Mouse (Mus musculus) hindbrain, embryonic 10.5 days (tissue): ENCODE results near the gene Dnah2. TPM values are rescaled to one million over a fixed set of nuclear protein-coding genes. Genes with fewer than 3 reads are reported as not detected.
A peak's percentile ranks its signal among the peaks of the same experiment; 100 is the strongest.

Source experiments
- DNase-seq: peaks from one replicate; pipeline ENCODE4 v3.0.0-alpha.2; 2017; ENCODE audit warnings: low spot score
- H3K27ac ChIP-seq: fragments of 300-500 bp; sonication (generic); 2 replicates; pipeline ENCODE4 v1.5.1; 2016; ENCODE audit warnings: mild to moderate bottlenecking, moderate library complexity
- H3K27me3 ChIP-seq: fragments of 300-500 bp; sonication (generic); 2 replicates; pipeline ENCODE4 v1.6.1; 2016; ENCODE audit warnings: mild to moderate bottlenecking; ENCODE audit not compliant: poor library complexity, insufficient read depth, severe bottlenecking
- H3K36me3 ChIP-seq: fragments of 300-500 bp; sonication (generic); 2 replicates; pipeline ENCODE4 v1.6.1; 2016; ENCODE audit warnings: mild to moderate bottlenecking, moderate library complexity
- H3K4me1 ChIP-seq: fragments of 300-500 bp; sonication (generic); replicated peaks from 2 replicates; pipeline ENCODE4 v1.6.1; 2016; ENCODE audit warnings: mild to moderate bottlenecking
- H3K4me3 ChIP-seq: fragments of 300-500 bp; sonication (generic); 2 replicates; pipeline ENCODE4 v1.5.1; 2016; ENCODE audit warnings: mild to moderate bottlenecking, moderate library complexity
- H3K9me3 ChIP-seq: fragments of 300-500 bp; sonication (generic); 2 replicates; pipeline ENCODE4 v1.6.1; 2016; ENCODE audit warnings: mild to moderate bottlenecking, moderate library complexity
- WGBS: fragments of 180-500 bp; shearing (Covaris S2); methylation state at CpG from one replicate; pipeline ENCODE4 v1.1.7; 2016; 5-methylcytosine and 5-hydroxymethylcytosine counted together
- polyA plus RNA-seq: library from polyadenylated mRNA; unstranded; fragments of >200 nt; fragmentation: Nextera tagmentation; extraction: Ambion mirVana; gene quantifications from 2 replicates; pipeline ENCODE4 v1.2.1, GENCODE M21; 2016

The Dnah2 gene
- polyA plus RNA-seq, 1 experiment from 2014 or later: 2.6 TPM

DNA sequence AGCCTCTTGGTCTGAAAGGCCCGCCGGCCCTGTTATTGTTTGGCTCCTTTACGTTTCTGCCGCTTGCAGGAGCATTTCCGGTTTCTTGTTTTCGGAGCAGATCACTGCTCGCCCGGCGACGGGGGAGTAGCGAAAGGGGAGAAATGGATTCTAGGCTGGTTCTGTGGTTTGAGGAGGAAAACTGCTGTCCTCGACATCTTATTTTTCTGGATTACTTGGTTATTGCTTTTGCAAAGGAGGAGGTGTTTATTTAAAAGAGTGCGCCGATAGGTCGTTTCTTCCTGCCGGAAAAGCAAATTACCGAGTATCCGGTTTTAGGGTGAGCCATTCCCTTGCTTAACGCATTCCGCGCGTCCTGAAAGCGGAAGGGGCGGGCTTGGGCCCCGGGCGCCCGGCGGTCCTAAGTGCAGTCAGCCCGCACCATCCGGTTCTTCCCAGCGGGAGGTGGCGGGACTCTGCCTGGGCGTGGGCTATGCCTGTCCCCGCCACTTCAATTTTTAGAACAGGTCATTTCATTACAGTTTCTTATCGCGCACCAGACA, 32.3 kb upstream of the Dnah2 start:
- no peaks in the 10 kb centered on the region for H3K27me3 ChIP-seq
- peak overlapping the region; percentile 95 for H3K27ac ChIP-seq
- H3K4me3 ChIP-seq: peak overlapping the region; percentile 92
- peaks cover 48% of the 10 kb centered on the region for H3K4me1 ChIP-seq
- DNase-seq: peak; percentile 93
- no peaks in the 10 kb centered on the region for H3K9me3 ChIP-seq
- under 1% methylated on average over 36 of the region's 36 CpGs for WGBS
- H3K36me3 ChIP-seq: peaks cover 40% of the 10 kb centered on the region

DNA sequence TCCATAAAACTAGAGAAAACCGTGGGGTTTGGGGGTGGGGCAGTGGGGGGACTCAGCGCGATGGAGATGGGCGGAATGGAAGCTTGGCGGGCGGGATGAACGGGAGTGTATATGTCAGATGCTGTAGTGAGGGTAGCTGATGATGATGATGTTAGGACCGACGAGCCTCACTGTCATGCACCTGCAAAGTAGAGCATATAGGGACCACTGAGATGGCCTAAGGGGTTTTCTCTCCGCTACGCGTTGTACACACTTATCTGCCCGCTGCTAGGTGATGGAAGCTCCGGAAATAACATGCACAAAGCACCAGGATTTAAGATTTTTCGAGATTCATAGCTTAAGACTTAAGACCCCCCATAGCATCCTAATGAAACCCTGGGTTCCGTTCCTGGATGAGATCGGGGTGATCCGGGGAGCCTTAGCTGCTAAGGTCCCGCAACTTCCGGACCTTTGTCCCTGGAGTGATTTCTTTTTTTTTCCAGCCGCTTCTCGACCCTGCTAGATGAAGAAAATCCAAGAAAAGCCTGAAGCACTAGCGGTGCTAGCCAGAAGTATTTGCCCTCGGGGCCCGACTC, 31.7 kb upstream of the Dnah2 start:
- DNase-seq: no peak

GRCm38 (mm10) chr11:69580091-69580514, 31.2 kb upstream of the Dnah2 start, which contains the start of the genes Wrap53 and Trp53:
Wrap53 (minus strand) TSS chr11:69580255.
Trp53 (plus strand) TSS chr11:69580359.
- H3K36me3 ChIP-seq: peaks cover 45% of the 10 kb centered on the region

More for the DNA sequence above, 31.7 kb upstream of the Dnah2 start:
- WGBS: under 1% methylated on average over 25 of the region's 25 CpGs
- Histone ChIP-seq H3K36me3 (peaks cover 40% of the 10 kb centered on the region), H3K9me3 (no peaks in the 10 kb centered on the region), H3K27ac (peak overlapping the region; percentile 95), H3K27me3 (no peaks in the 10 kb centered on the region), H3K4me3 (peak overlapping the region; percentile 92), H3K4me1 (peaks cover 52% of the 10 kb centered on the region)

DNA sequence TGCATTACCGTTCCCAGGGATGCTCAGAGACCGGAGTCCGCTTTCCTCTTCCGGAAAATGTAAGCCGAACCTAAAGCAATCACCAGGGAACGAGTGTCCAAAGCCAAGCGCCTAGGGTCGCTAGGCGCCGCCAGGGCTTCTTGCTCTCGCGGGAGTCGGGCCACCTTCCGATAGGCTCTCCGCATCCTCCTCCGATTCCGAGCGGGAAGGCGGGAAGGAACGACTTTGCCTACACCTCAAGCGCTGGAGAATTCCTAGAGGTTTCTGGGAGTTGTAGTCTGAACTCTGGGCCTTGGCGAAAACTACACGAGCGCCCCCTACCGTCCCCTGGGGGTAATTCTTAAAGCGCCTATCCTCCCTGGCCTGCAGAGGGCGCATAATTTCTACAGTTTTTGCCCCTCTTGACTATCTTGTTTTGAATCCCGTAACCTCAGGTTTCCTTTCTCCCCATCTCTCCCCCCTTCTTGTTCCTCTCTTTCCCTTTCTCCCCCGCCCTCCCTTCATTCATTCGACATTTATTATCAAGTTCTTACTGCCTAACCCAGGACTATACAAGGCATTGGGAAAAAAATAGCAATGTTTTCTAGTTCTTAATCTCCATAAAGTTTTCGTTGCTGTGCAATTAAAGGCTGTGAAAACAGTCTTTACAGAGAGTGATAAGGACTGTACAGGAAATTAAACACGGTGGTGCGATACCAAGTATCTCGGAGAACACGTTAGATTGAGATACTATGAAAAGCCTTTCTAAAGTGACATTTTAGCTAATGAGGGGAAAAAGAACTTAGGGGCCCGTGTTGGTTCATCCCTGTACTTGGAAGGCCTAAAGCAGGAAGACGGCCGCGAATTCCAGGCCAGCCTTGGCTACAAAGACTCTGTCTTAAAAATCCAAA, 30.5 kb upstream of the Dnah2 start:
- DNase-seq: peak; percentile 99
- Histone ChIP-seq H3K9me3 (no peaks in the 10 kb centered on the region), H3K27me3 (no peaks in the 10 kb centered on the region), H3K4me1 (peaks cover 63% of the 10 kb centered on the region), H3K27ac (peak overlapping the region; percentile 95), H3K36me3 (peaks cover 46% of the 10 kb centered on the region), H3K4me3 (peak overlapping the region; percentile 92)
- WGBS: 3% methylated on average over 39 of the region's 39 CpGs

More at GRCm38 (mm10) chr11:69580091-69580514, 31.2 kb upstream of the Dnah2 start, which contains the start of the genes Wrap53 and Trp53:
- Histone ChIP-seq H3K9me3 (no peaks in the 10 kb centered on the region), H3K27ac (peak within 1 kb of the TSS; percentile 95), H3K27me3 (no peaks in the 10 kb centered on the region), H3K4me3 (peak within 1 kb of the TSS; percentile 92), H3K4me1 (peaks cover 57% of the 10 kb centered on the region)
- peak; percentile 92 for DNase-seq
- 0% methylated on average over 13 of the region's 13 CpGs for WGBS

DNA sequence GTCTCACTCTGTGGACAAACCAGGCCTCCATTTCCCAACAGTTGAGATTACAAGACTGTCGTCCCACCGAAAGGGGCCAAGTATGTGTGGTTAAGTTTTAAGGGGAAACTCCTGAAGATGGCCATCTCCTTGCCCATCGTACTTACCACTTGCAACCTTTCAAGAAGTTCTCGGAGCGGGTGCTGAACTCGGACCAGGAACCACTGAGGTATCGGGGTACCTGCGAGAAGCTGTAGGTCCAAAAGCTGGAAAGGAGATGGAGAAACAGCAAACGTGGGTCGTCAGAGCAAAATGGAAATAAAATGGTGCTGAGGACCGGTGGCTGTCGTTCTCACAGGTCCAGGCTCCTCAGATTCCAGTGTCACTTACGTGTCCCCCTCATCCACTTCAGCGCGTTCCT, 29.4 kb upstream of the Dnah2 start:
- peak overlapping the region; percentile 95 for H3K27ac ChIP-seq
- 14% methylated on average over 15 of the region's 15 CpGs for WGBS
- no peak for DNase-seq
- peaks cover 48% of the 10 kb centered on the region for H3K36me3 ChIP-seq
- H3K4me3 ChIP-seq: peak overlapping the region; percentile 92
- no peaks in the 10 kb centered on the region for H3K9me3 ChIP-seq
- H3K27me3 ChIP-seq: no peaks in the 10 kb centered on the region
- peaks cover 63% of the 10 kb centered on the region for H3K4me1 ChIP-seq

GRCm38 (mm10) chr11:69576307-69576706, 27.4 kb upstream of the Dnah2 start:
- Histone ChIP-seq H3K4me1 (peaks cover 48% of the 10 kb centered on the region), H3K9me3 (no peaks in the 10 kb centered on the region), H3K27ac (no peak overlapping the region), H3K36me3 (peaks cover 61% of the 10 kb centered on the region), H3K27me3 (no peaks in the 10 kb centered on the region), H3K4me3 (peak overlapping the region; percentile 21; the same call in 1 of the 2 replicates)
- 82% methylated on average over 5 of the region's 5 CpGs for WGBS
- no peak for DNase-seq

DNA sequence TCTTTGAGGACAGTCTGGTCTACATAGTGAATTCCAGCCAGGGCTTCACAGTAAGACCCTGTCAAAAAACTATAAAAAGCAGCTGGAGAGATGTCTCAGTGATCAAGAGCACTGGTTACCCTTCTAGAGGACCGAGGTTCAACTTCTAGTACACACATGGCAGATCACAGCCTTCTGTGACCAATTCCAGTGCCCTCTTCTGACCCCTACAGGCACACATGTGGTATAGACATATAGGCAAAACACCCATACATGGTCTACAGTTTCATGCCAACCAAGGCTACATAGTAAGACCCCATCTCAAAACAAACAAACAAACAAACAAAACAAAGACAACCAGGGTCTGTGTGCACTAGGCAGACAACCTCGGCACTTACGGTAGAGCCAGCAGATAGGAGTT, 26.3 kb upstream of the Dnah2 start:
- H3K4me3 ChIP-seq: 0 out of 2 replicates have a peak overlapping the region, but pooled peaks have one; percentile 4
- no peak overlapping the region for H3K27ac ChIP-seq
- DNase-seq: no peak
- no peaks in the 10 kb centered on the region for H3K9me3 ChIP-seq
- peaks cover 48% of the 10 kb centered on the region for H3K4me1 ChIP-seq
- H3K27me3 ChIP-seq: no peaks in the 10 kb centered on the region
- WGBS: 71% methylated on average over 3 of the region's 3 CpGs
- H3K36me3 ChIP-seq: peaks cover 72% of the 10 kb centered on the region

DNA sequence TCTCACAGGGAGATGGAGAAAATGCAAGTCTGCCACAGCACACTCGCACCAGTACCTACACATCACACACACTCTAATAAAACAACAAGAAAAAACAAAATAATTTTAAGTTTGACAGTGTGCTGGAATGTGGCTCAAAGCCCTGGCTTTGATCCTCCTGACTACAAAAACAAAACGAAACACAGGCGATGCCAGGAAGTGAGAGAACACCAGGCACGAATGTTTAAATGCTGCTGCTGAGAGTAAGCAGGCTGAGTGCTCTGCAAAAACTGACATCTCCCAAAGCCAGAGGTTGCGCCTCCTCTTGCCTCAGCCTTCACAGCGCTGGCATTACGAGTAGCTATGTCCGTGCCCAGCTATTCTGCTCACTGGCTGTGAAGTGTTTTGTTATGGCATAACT, 16.2 kb upstream of the Dnah2 start:
- Histone ChIP-seq H3K4me1 (peaks cover 50% of the 10 kb centered on the region), H3K27ac (no peak overlapping the region; the same call in 1 of the 2 replicates), H3K27me3 (peaks cover 4% of the 10 kb centered on the region; the same call in 1 of the 2 replicates), H3K36me3 (peaks cover 85% of the 10 kb centered on the region), H3K9me3 (no peaks in the 10 kb centered on the region), H3K4me3 (0 out of 2 replicates have a peak overlapping the region, but pooled peaks have one; percentile 11)
- WGBS: 75% methylated on average over 8 of the region's 8 CpGs
- DNase-seq: no peak

- no peak for DNase-seq
- peaks cover 57% of the 10 kb centered on the region for H3K4me1 ChIP-seq
- no peak overlapping the region for H3K4me3 ChIP-seq
- peaks cover 4% of the 10 kb centered on the region; the same call in 1 of the 2 replicates for H3K27me3 ChIP-seq
- peak overlapping the region; percentile 1; the same call in 1 of the 2 replicates for H3K27ac ChIP-seq
- peaks cover 77% of the 10 kb centered on the region for H3K36me3 ChIP-seq
- no peaks in the 10 kb centered on the region for H3K9me3 ChIP-seq
- 56% methylated on average over 3 of the region's 3 CpGs for whole genome bisulfite sequencing
Measured at GRCm38 (mm10) chr11:69564391-69564790, 15.5 kb upstream of the Dnah2 start.

- H3K27ac ChIP-seq: 0 out of 2 replicates have a peak overlapping the region, but pooled peaks have one; percentile 3
- H3K4me3 ChIP-seq: no peak overlapping the region
- H3K4me1 ChIP-seq: peaks cover 67% of the 10 kb centered on the region
- WGBS: 77% methylated on average over 13 of the region's 13 CpGs
- DNase-seq: no peak
- H3K27me3 ChIP-seq: peaks cover 4% of the 10 kb centered on the region; the same call in 1 of the 2 replicates
- H3K9me3 ChIP-seq: no peaks in the 10 kb centered on the region
- H3K36me3 ChIP-seq: peaks cover 71% of the 10 kb centered on the region
Measured at GRCm38 (mm10) chr11:69563373-69563772, 14.5 kb upstream of the Dnah2 start.

GRCm38 (mm10) chr11:69560896-69561854, 12.3 kb upstream of the Dnah2 start:
- Histone ChIP-seq H3K4me3 (peak overlapping the region; percentile 91), H3K4me1 (peaks cover 89% of the 10 kb centered on the region), H3K36me3 (peaks cover 58% of the 10 kb centered on the region), H3K9me3 (no peaks in the 10 kb centered on the region), H3K27ac (peak overlapping the region; percentile 98), H3K27me3 (peaks cover 12% of the 10 kb centered on the region)
- peak; percentile 85 for DNase-seq
- 8% methylated on average over 16 of the region's 16 CpGs for WGBS
